Mouse (Mus musculus) G1E (cell line): ENCODE measurements around the gene Cyp2d12. TPM values are rescaled to one million over a fixed set of nuclear protein-coding genes. Genes with fewer than 3 reads are reported as not detected.
"Not testable (repeated sequence)": the region's sequence is repeated elsewhere in the genome, so short reads cannot be mapped to it uniquely, and the experiment has no call there.

ENCODE experiments used
- ATAC-seq: 2 replicates; pipeline ENCODE4 v1.8.0; 2016; ENCODE audit warnings: mild to moderate bottlenecking; ENCODE audit not compliant: insufficient number of reproducible peaks, poor library complexity, low FRiP score, severe bottlenecking; ENCODE audit errors: extremely low read depth
- DNase-seq: peaks from one replicate; pipeline ENCODE4 v3.0.0; 2012; ENCODE audit warnings: low spot score
- H3K27me3 ChIP-seq: 2 replicates; pipeline ENCODE4 v1.6.1; 2012; ENCODE audit warnings: mild to moderate bottlenecking, low read length, inconsistent platforms; ENCODE audit not compliant: insufficient read depth
- H3K36me3 ChIP-seq: replicated peaks from 2 replicates; pipeline ENCODE3; 2012; ENCODE audit warnings: mild to moderate bottlenecking, inconsistent platforms
- H3K4me1 ChIP-seq: 2 replicates; pipeline ENCODE4 v1.6.1; 2012; ENCODE audit warnings: low read depth, low read length, inconsistent platforms, mixed read lengths; ENCODE audit not compliant: insufficient read depth
- H3K4me3 ChIP-seq: 2 replicates; pipeline ENCODE4 v1.5.1; 2012; ENCODE audit warnings: low read depth, mild to moderate bottlenecking, inconsistent platforms, low read length, moderate library complexity, mixed read lengths
- H3K9me3 ChIP-seq: replicated peaks from 2 replicates; pipeline ENCODE4 v1.6.1; 2012; ENCODE audit warnings: inconsistent platforms
- CTCF ChIP-seq: IDR thresholded peaks from 2 replicates; pipeline ENCODE4 v1.5.1; 2012; ENCODE audit warnings: low read depth, low read length, inconsistent platforms, mixed read lengths
- GATA1 ChIP-seq: IDR thresholded peaks from 2 replicates; pipeline ENCODE4 v1.6.1; 2012; ENCODE audit warnings: borderline replicate concordance, low read length, inconsistent platforms, mixed read lengths
- GATA2 ChIP-seq: IDR thresholded peaks from 2 replicates; pipeline ENCODE4 v1.6.1; 2012; ENCODE audit warnings: low read depth, low read length, inconsistent platforms, borderline replicate concordance
- POLR2AphosphoS5 ChIP-seq: IDR thresholded peaks from 2 replicates; pipeline ENCODE4 v1.6.1; 2012; ENCODE audit warnings: low read depth, low read length, inconsistent platforms; ENCODE audit not compliant: insufficient replicate concordance
- TAL1 ChIP-seq: conservative IDR thresholded peaks from 2 replicates; pipeline ENCODE4 v1.6.1; 2012; ENCODE audit warnings: low read depth, low read length, inconsistent platforms, mixed read lengths
- polyA plus RNA-seq: library from polyadenylated mRNA; stranded (reverse); fragments of >175 nt; gene quantifications from 2 replicates; pipeline ENCODE4 v1.2.3, GENCODE M21; 2012
- total RNA-seq, 2 experiments: library from RNA; stranded (forward) in 1 of 2; stranded (reverse) in 1 of 2; fragments of 200-1000 nt in 1 of 2; fragments of >200 nt in 1 of 2; fragmentation: Nextera tagmentation in 1 of 2; gene quantifications; 2 replicates each; pipeline ENCODE4 v1.2.3; 2014 to 2017

Cyp2d12 gene
- total and polyA plus RNA-seq, 3 experiments, result 0.11 TPM; not detected in 2

DNA sequence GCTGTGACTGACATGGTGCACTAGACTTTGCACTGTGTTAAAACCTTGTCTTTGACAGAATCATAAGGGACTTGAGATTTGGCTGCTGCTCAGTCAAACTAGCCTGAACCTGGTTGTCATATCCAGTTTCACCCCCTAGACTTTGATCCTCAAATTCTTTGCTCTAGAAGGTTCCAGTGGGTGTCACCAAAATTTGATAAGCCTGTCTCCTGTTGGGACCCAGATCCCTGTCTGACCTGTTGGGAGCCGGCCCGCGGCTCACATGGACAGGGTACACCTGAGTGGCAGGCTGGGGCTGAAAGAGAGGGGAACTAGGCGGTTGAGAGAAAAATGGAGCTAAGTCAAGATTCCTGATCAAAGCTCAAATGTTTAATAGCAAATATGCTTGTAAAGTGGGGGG is 7.1 kb upstream of the Cyp2d12 start:
- DNase-seq, H3K4me3 ChIP-seq, H3K36me3 ChIP-seq, H3K4me1 ChIP-seq, ATAC-seq, H3K27me3 ChIP-seq, H3K9me3 ChIP-seq: not testable (repeated sequence)

DNA sequence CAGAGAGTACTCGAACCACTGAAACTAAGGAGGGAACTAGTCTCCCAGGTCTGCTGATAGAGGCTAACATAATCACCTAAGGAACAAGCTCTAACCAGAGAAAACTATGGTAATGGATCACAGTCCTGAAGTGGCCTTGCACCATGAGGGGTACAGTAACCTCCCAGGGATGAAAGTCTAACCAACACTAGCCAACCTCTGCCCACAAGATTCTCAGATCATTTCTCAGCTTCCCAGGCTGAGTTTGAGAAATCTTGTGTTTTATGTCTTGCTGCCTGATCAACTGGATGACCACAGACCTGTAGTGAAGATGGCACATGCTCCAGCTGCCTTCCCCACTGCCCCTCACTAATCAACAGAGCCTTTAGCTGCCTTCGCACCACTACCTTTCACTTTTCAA is 1.7 kb upstream of the Cyp2d12 start:
- H3K4me3 ChIP-seq, H3K9me3 ChIP-seq, H3K4me1 ChIP-seq, H3K36me3 ChIP-seq, H3K27me3 ChIP-seq, ATAC-seq, DNase-seq: not testable (repeated sequence)

DNA sequence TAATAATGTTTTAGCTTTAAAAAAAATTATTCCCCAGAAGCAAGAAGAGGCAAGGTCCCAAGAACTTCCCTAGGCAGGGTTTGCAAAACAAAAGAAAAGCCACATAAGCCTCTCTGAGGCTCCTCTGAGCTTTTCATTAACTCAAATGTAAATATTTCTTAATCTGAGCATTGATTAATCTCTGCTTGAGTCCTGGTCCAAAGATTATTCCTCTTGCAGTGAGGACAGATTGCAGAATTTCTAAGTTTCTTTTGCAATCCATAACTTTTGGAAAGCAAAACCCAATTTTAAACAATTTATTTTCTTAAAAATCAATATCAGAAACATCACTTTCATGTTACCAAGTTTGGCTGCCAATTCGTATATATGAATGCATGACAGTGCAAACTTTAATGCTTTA is 18.0 kb downstream of the Cyp2d12 start:
- H3K9me3 ChIP-seq, result no peaks in the 10 kb centered on the region
- no peaks in the 10 kb centered on the region for H3K27me3 ChIP-seq

DNA sequence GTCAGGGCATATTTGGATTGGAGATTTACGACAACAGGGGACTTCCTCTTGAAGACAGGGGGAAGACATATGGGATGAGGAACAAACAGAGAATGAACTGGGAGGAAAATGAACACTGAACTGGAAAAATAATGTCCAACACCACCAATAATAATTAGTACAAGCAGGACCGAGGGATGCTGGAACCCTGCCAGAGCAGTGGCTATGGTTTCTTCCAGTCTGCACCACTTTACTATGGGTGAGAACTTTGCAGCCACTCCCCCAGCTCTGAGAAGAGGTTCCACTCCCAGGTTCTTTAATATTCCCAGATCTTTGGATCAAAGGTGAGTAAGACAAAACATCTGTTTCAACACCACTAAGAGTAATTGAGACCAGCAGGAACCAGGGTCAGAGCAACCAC is 24.2 kb downstream of the Cyp2d12 start:
- H3K4me1 ChIP-seq, result no peaks in the 10 kb centered on the region

More for the DNA sequence above, 18.0 kb downstream of the Cyp2d12 start:
- no peaks in the 10 kb centered on the region for H3K36me3 ChIP-seq
- TF ChIP-seq GATA1 (no peak), POLR2AphosphoS5 (no peak), GATA2 (no peak), CTCF (no peak), TAL1 (no peak)
- DNase-seq (no peak), ATAC-seq (no peak)
- H3K4me1 ChIP-seq, result no peaks in the 10 kb centered on the region
- no peak overlapping the region for H3K4me3 ChIP-seq

DNA sequence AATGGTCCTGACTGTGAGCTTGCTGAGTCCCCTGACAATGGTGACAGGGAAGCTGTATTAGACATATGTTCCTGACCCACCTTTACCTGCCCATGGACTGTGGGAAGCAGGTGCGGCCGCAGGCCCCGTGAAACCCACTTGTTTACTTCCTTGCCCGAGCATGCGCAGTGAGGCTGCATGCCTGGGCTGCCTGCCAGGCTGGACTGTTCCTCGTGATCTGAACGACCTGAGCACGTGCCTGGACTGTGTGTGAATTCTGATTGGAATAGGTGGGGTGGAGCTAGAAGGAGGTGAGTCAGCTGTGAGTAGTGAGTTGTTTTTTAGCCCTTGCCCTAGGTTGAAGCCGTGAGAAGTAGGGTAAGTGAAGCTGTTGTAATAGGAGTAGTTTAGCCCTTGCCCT is 27.7 kb downstream of the Cyp2d12 start:
- Histone ChIP-seq H3K27me3 (peaks cover 4% of the 10 kb centered on the region; the same call in 1 of the 2 replicates), H3K36me3 (no peaks in the 10 kb centered on the region), H3K9me3 (no peaks in the 10 kb centered on the region), H3K4me3 (no peak overlapping the region), H3K4me1 (no peaks in the 10 kb centered on the region)
- TF ChIP-seq TAL1 (no peak), CTCF (no peak), POLR2AphosphoS5 (no peak)
- DNase-seq (no peak), ATAC-seq (no peak)

More for the DNA sequence above, 24.2 kb downstream of the Cyp2d12 start:
- no peak for ATAC-seq
- H3K27me3 ChIP-seq, result peaks cover 4% of the 10 kb centered on the region; the same call in 1 of the 2 replicates
- H3K9me3 ChIP-seq, result no peaks in the 10 kb centered on the region
- no peaks in the 10 kb centered on the region for H3K36me3 ChIP-seq
- TF ChIP-seq GATA2, result no peak
- TF ChIP-seq CTCF, result no peak
- no peak for TF ChIP-seq GATA1
- no peak for TF ChIP-seq TAL1
- no peak for TF ChIP-seq POLR2AphosphoS5
- DNase-seq, result no peak
- H3K4me3 ChIP-seq, result no peak overlapping the region

Other genes starting within 250 kb of the Cyp2d12 start
- gene Naga, start 216.1 kb upstream of the Cyp2d12 start, total RNA-seq (2014; fragmentation: Nextera tagmentation), result 190 and 198 TPM in 2 replicates
- 200 and 229 TPM in 2 replicates for gene Naga, start 216.1 kb upstream of the Cyp2d12 start, total RNA-seq (2017)
- 274 and 333 TPM in 2 replicates for gene Naga, start 216.1 kb upstream of the Cyp2d12 start, polyA plus RNA-seq
- gene Pheta2, start 216.1 kb upstream of the Cyp2d12 start, total RNA-seq (2014; fragmentation: Nextera tagmentation), result 50.8 and 67.8 TPM in 2 replicates
- 37.9 and 42.2 TPM in 2 replicates for gene Pheta2, start 216.1 kb upstream of the Cyp2d12 start, total RNA-seq (2017)
- gene Pheta2, start 216.1 kb upstream of the Cyp2d12 start, polyA plus RNA-seq, result 12.5 and 18.8 TPM in 2 replicates
- 68.2 and 118 TPM in 2 replicates for gene Smdt1, start 216.1 kb upstream of the Cyp2d12 start, total RNA-seq (2014; fragmentation: Nextera tagmentation)
- 115 and 129 TPM in 2 replicates for gene Smdt1, start 216.1 kb upstream of the Cyp2d12 start, total RNA-seq (2017)
- gene Smdt1, start 216.1 kb upstream of the Cyp2d12 start, polyA plus RNA-seq, result 116 and 137 TPM in 2 replicates
- 117 and 124 TPM in 2 replicates for gene Ndufa6, start 200.8 kb upstream of the Cyp2d12 start, total RNA-seq (2014; fragmentation: Nextera tagmentation)
- 344 and 364 TPM in 2 replicates for gene Ndufa6, start 200.8 kb upstream of the Cyp2d12 start, total RNA-seq (2017)
- gene Ndufa6, start 200.8 kb upstream of the Cyp2d12 start, polyA plus RNA-seq, result 215 and 331 TPM in 2 replicates
- not detected in 2 replicates for gene Cyp2d22, start 174.8 kb upstream of the Cyp2d12 start, total RNA-seq (2014; fragmentation: Nextera tagmentation)
- 0.11 and 1.0 TPM in 2 replicates for gene Cyp2d22, start 174.8 kb upstream of the Cyp2d12 start, total RNA-seq (2017)
- gene Cyp2d22, start 174.8 kb upstream of the Cyp2d12 start, polyA plus RNA-seq, result not detected in 2 replicates
- gene Cyp2d11, start 161.1 kb upstream of the Cyp2d12 start, total RNA-seq (2014; fragmentation: Nextera tagmentation), result not detected in 2 replicates
- gene Cyp2d11, start 161.1 kb upstream of the Cyp2d12 start, total RNA-seq (2017), result not detected in 2 replicates
- not detected in 2 replicates for gene Cyp2d11, start 161.1 kb upstream of the Cyp2d12 start, polyA plus RNA-seq
- gene Cyp2d10, start 147.9 kb upstream of the Cyp2d12 start, total RNA-seq (2014; fragmentation: Nextera tagmentation), result not detected in 2 replicates
- gene Cyp2d10, start 147.9 kb upstream of the Cyp2d12 start, total RNA-seq (2017), result 0.05 TPM in 1 of 2 replicates, not detected in the other
- not detected in 2 replicates for gene Cyp2d10, start 147.9 kb upstream of the Cyp2d12 start, polyA plus RNA-seq
- gene Cyp2d9, start 121.6 kb upstream of the Cyp2d12 start, total RNA-seq (2014; fragmentation: Nextera tagmentation), result not detected in 2 replicates
- 0.44 and 0.70 TPM in 2 replicates for gene Cyp2d9, start 121.6 kb upstream of the Cyp2d12 start, total RNA-seq (2017)
- gene Cyp2d9, start 121.6 kb upstream of the Cyp2d12 start, polyA plus RNA-seq, result not detected in 2 replicates
- gene Cyp2d34, start 65.9 kb downstream of the Cyp2d12 start, total RNA-seq (2014; fragmentation: Nextera tagmentation), result not detected in 2 replicates
- gene Cyp2d34, start 65.9 kb downstream of the Cyp2d12 start, total RNA-seq (2017), result 0.06 and 0.11 TPM in 2 replicates
- not detected in 2 replicates for gene Cyp2d34, start 65.9 kb downstream of the Cyp2d12 start, polyA plus RNA-seq
- gene Cyp2d40, start 209.1 kb downstream of the Cyp2d12 start, total RNA-seq (2014; fragmentation: Nextera tagmentation), result not detected in 2 replicates
- not detected in 2 replicates for gene Cyp2d40, start 209.1 kb downstream of the Cyp2d12 start, total RNA-seq (2017)
- gene Cyp2d40, start 209.1 kb downstream of the Cyp2d12 start, polyA plus RNA-seq, result not detected in 2 replicates
- gene Cyp2d26, start 239.2 kb downstream of the Cyp2d12 start, total RNA-seq (2014; fragmentation: Nextera tagmentation), result not detected in 2 replicates
- 0.33 TPM in 1 of 2 replicates, not detected in the other for gene Cyp2d26, start 239.2 kb downstream of the Cyp2d12 start, total RNA-seq (2017)
- gene Cyp2d26, start 239.2 kb downstream of the Cyp2d12 start, polyA plus RNA-seq, result not detected in 2 replicates